Mouse (Mus musculus): Measurements from ENCODE around the gene Tlnrd1.

GRCm38 (mm10) chr7:83913995-83914394, 29.9 kb upstream of the Tlnrd1 start:
- TF ChIP-seq POLR2A (IDR thresholded peaks at IDR 0.05; ENCODE audit: low read depth, low read length) (no peak), CTCF (IDR thresholded peaks at IDR 0.05; ENCODE audit: extremely low read depth, insufficient read depth, insufficient read length, insufficient replicate concordance) (no peak)
